Mouse (Mus musculus) layer of hippocampus, postnatal 14 days (tissue): ENCODE measurements around the gene Hmgcll1. TPM values are rescaled to one million over a fixed set of nuclear protein-coding genes. Genes with fewer than 3 reads are reported as not detected.

Source experiments
- DNase-seq, 2 experiments: peaks; one replicate each; pipeline ENCODE4 v3.0.0; 2021 to 2022; ENCODE audit warnings: low spot score in 2 of 2, mixed read lengths in 1 of 2
- long read RNA-seq, 2 experiments: library from polyadenylated mRNA; stranded (forward); transcript quantifications; one replicate each; pipeline ENCODE4 v2.0.0; 2021
- total RNA-seq, 2 experiments: library from RNA; stranded (reverse); gene quantifications; 2 replicates each; pipeline ENCODE4 v1.2.3; 2021

Gene Hmgcll1
- total RNA-seq = 10 to 100 TPM; 13.9 to 16.4 TPM
- long read RNA-seq, experiment 1, partial matches to known transcripts = 0 of 6 reads
- long read RNA-seq, experiment 1, other reads (novel, unspliced or antisense) = 2 of 6 reads
- long read RNA-seq, experiment 2, transcript Hmgcll1-201 (9 exons, 3,737 nt) = major isoform, 6 of 10 reads
- long read RNA-seq, experiment 2, partial matches to known transcripts = 1 of 10 reads
- long read RNA-seq, experiment 2, other reads (novel, unspliced or antisense) = 3 of 10 reads

GRCm38 (mm10) chr9:76014631-76015531 lies at the start of gene Hmgcll1:
TSS of gene Hmgcll1 (plus strand) at chr9:76014855.
- peak; percentile 50 to 66 for DNase-seq

DNA sequence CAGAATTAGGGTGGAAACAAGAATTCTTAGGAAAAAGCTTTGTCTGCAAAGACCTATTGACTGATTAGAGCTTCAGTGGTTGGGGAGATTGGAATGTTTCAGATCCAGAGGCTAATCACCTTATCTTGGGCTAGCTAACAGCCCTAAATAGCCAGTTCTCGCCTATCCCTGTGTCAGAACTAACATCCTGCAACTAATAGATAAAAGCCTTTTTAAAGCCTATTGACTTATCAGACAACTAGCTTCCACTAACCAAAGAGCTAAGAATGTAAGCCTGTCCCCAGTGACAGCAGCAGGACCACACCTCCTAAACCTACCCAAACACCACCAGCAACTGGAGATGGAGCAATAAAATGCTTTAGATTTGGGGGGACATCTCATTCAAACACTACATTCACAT lies 34.6 kb upstream of the Hmgcll1 start:
- DNase-seq = no peak

DNA sequence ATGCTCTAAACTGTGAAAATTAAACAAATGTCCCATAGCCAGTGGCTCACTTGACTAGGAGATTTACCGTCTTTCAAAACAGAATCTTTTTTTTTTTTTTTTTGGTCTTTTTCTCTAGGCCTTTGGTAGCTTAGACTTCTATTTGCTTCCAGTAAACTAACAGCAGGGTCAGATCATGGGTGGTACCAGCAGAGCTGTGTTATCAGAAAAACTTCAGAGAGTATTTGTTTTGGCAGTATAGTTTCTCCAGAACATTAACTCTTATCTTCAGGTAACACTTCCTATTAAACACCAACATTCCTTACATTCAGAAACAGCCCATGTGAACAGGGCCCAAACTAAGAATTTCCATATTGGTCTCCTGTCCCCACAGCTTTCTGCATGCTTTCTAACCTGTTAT lies 33.5 kb upstream of the Hmgcll1 start:
- DNase-seq = no peak

- no peak for DNase-seq
These were observed 25.2 kb upstream of the Hmgcll1 start for GRCm38 (mm10) chr9:75989491-75989890.

- DNase-seq = no peak
These were observed 15.8 kb upstream of the Hmgcll1 start for GRCm38 (mm10) chr9:75998791-75999350.

DNA sequence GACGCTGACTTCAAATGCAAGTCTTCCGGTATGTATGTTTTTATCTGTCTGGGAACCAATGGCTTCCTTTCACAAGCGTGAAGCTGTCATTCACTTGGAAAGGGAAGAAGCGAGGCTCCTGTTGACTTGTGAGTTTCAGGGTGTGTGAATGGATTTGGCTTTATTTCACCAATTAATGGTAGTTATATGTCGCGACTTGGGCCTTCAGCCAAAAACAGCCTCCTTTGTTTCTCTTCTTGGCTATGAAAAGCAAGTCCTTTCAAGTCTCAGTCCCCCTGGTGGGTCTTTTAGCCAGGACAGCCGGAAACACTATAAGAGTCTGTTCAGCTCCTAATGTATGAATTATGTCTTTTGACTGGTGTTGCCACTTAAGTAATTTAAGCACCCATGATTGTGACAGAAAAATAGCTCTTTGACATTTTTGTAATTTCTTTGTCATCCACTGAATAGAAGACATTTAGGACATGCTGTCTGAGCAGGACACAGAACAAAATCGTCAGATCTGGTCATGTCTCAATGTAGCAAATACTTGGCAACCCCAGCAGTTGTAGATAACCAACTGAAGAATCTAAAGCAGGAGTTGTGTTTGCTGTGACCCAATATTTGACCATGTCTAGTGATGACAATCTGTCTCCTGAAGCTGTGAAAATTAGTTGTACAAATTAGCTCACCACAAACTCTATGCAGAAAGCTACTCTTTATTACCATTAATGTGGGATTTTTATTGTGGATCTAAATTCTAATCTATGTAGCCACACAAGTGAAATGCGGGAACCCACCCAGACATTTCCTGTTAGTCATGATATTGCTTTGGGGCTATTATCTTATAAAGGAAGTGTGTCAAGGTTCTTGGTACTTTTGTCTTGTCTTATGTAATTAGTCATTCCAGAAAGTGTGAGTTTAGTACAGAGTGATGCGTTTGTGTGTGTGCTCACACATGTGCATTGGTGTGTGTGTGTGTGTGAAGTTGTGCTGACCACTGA lies 13.5 kb upstream of the Hmgcll1 start:
- DNase-seq = no peak

DNA sequence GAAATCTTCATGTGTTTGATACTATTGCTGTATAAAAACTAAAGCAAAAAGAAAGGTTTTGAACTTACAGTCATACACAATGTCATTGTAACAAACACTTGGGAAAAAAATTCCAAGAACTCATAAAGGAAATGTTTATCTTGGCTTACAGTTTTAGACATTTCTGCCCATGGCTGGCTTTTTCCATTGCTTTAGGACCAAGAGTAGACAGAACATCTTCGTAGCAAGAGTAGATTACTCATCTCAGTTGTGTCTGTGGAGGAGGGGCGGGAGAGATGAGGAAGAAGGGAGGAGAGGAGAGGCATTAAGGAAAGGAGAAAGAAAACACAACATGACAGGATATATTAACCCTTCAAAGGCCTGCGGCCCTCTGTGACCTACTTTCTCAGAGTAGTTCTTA lies 11.6 kb upstream of the Hmgcll1 start:
- no peak for DNase-seq

GRCm38 (mm10) chr9:76003637-76004036 lies 11.0 kb upstream of the Hmgcll1 start:
- DNase-seq = no peak

DNA sequence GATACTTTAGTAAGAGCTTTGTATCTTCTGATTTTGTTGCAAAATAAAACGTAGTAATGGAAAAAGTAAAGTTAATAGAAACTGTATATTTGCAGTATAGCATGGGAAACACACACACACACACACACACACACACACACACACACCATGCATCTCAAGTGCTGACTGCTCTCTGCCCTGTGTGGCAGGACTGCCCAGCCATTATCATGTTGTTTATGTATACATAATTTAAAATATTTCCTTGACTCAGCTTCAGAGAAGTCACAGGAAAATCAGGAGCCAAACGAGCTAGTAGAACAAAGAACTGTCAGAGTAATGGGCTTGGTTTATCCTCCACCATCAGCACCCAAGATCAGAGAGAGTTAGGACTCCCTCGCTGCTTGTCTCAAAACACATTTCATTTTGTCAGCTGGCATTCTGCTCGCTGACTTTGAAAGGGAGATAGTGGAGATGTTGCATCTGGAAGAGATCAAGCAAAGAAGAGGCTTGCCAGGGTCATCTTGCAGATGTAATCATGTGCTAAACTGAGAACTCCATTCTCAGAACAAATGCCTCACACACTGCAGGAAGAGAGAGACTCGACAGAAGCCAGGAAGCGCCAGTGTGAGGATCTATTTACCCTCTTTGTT lies 7.2 kb upstream of the Hmgcll1 start:
- DNase-seq = no peak

DNA sequence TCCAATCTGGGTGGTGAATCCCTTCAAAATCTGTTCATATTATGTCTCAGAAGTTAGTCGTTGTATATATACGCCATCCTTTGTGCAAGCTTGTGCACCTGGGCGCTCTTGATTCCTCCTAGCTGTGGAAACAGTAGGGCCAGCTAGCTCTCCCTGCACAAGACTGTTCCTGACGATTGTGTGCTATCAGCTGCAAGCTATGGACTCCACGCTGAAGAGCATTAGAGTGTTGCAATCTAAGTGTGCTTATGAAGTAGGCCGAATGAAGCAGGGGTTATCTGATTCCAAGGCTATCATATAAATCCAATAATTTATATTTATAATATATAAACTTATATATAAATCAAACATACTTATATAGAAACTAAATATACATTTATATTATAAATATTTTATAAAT lies 866 bp upstream of the Hmgcll1 start:
- no peak for DNase-seq

DNA sequence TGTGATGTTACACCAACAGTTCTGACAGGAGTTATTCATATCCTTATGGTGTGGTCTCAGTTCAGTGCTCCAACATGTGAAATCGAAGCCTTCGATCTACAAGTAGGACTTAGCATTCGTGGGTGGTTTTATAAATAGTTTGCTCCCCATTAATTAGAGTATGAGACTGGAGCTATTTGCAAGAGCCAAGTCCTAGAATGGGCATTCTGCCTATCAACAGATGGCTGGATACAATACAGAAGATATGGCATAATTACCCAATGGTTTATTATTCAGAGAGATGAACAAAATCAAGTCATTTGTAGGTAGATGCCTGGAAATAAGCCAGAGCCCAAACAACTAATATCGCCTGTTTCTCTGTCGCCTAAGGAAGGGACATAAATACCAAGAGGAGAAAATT lies 1.3 kb downstream of the Hmgcll1 start:
- peak in 1 of 2 experiments; percentile 92 for DNase-seq

DNA sequence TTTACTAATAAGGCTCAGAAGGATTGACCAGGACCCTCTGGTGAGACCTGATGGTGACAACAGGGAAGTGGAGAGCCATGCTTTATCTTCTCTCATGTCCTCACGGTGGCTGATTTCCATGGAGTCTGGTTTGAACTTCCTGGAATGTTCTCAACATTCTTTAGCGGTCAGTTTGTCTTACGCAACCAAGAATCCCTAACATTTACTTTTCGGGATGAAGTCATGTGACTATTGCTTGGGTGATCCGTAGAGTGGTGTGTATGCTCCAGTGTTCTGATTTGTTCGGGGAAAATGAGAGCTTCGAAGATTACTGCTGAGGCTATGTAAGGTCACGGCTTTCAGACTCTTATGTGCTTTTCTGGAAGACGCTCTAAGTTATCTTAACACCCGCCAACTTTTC lies 1.9 kb downstream of the Hmgcll1 start:
- DNase-seq = no peak

- no peak for DNase-seq
These were observed 8.9 kb downstream of the Hmgcll1 start for GRCm38 (mm10) chr9:76023551-76023973.

- DNase-seq = peak in 1 of 2 experiments; percentile 18
These were observed 9.9 kb downstream of the Hmgcll1 start for GRCm38 (mm10) chr9:76024277-76025246.

DNA sequence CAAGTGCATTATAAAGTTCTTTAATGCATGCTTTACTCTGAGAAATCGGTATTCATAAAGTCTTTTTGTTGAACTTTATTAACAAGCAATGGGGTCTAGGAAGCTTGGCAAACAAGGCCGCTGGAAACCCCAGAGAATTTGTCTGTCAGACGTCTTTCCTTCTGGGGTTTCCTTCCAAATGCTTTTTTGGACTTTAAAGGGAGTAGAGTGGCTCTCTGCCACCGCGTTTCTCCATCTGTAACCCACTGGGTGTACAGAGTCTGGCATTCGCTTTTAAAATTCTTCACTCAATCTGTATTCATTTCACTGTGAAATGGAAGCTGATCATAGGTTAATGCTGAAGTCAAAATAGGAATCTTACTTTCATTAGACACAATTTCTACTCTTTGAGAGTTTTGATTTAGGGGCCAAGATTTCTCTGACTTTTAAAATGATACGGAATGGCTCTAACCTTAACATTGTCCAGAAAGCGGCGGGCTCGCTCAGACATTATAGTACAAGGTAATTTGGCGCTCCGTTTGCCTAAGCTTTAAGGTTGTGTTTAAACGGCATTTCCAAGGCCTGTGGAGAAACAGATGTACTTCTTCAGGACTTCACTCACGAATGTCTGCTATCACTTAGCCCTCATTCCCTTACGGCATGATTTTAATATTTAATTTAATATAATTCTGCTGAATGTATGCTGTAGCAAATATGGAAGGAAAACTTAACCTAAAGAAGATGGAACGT lies 15.0 kb downstream of the Hmgcll1 start:
- peak in 1 of 2 experiments; percentile 73 for DNase-seq

- no peak for DNase-seq
These were observed 20.4 kb downstream of the Hmgcll1 start for GRCm38 (mm10) chr9:76035058-76035457.

GRCm38 (mm10) chr9:76038327-76039103 lies 23.9 kb downstream of the Hmgcll1 start:
- DNase-seq = peak in 1 of 2 experiments; percentile 16

- DNase-seq = peak in 1 of 2 experiments; percentile 18
These were observed 25.1 kb downstream of the Hmgcll1 start for GRCm38 (mm10) chr9:76039711-76040110.
